Mouse (Mus musculus) heart, embryonic 14.5 days (tissue): ENCODE measurements around the gene Sult1a1. TPM values are rescaled to one million over a fixed set of nuclear protein-coding genes. Genes with fewer than 3 reads are reported as not detected.
A peak's percentile ranks its signal among the peaks of the same experiment; 100 is the strongest.

Experiments used
- ATAC-seq: fragments of 200-750 bp; cut with Nextera tagmentation; 2 replicates; pipeline ENCODE4 v1.8.0; 2017; ENCODE audit warnings: low read depth, moderate TSS enrichment; ENCODE audit not compliant: insufficient number of reproducible peaks, insufficient read depth, low FRiP score
- H3K27ac ChIP-seq, 2 experiments: fragments of 200-500 bp in 1 of 2; fragments of 300-500 bp in 1 of 2; sonication (generic) in 1 of 2; replicated peaks in 1 of 2; 2 replicates each; pipeline ENCODE4 v1.5.1; 2012 to 2014; ENCODE audit warnings: low read depth in 2 of 2, low read length in 2 of 2, control low read depth in 1 of 2, mild to moderate bottlenecking in 1 of 2, mixed read lengths in 1 of 2; ENCODE audit not compliant: control insufficient read depth in 1 of 2, insufficient read depth in 1 of 2
- H3K27me3 ChIP-seq: fragments of 300-500 bp; sonication (generic); 2 replicates; pipeline ENCODE4 v1.6.1; 2014; ENCODE audit warnings: mild to moderate bottlenecking, low read length, control low read depth; ENCODE audit not compliant: control insufficient read depth, insufficient read depth
- H3K36me3 ChIP-seq: fragments of 300-500 bp; sonication (generic); 2 replicates; pipeline ENCODE4 v1.6.1; 2014; ENCODE audit warnings: mild to moderate bottlenecking, control low read depth, low read length, mixed read lengths; ENCODE audit not compliant: control insufficient read depth, insufficient read depth
- H3K4me1 ChIP-seq, 2 experiments: fragments of 200-500 bp in 1 of 2; fragments of 300-500 bp in 1 of 2; sonication (generic) in 1 of 2; 2 replicates each; pipeline ENCODE4 v1.6.1; 2012 to 2014; ENCODE audit warnings: low read length in 2 of 2, control low read depth in 1 of 2, mixed read lengths in 1 of 2; ENCODE audit not compliant: control insufficient read depth in 2 of 2, insufficient read depth in 2 of 2
- H3K4me2 ChIP-seq: fragments of 300-500 bp; sonication (generic); 2 replicates; pipeline ENCODE4 v1.6.1; 2014; ENCODE audit warnings: mild to moderate bottlenecking, low read length
- H3K4me3 ChIP-seq, 2 experiments: fragments of 200-500 bp in 1 of 2; fragments of 300-500 bp in 1 of 2; sonication (generic) in 1 of 2; 2 replicates each; pipeline ENCODE4 v1.5.1; 2012 to 2014; ENCODE audit warnings: low read length in 2 of 2, mild to moderate bottlenecking in 2 of 2, control low read depth in 1 of 2, low read depth in 1 of 2, moderate library complexity in 1 of 2; ENCODE audit not compliant: control insufficient read depth in 1 of 2, insufficient read depth in 1 of 2
- H3K9ac ChIP-seq: fragments of 300-500 bp; sonication (generic); 2 replicates; pipeline ENCODE4 v1.6.1; 2014; ENCODE audit warnings: mild to moderate bottlenecking, low read length
- H3K9me3 ChIP-seq: fragments of 300-500 bp; sonication (generic); 2 replicates; pipeline ENCODE4 v1.6.1; 2016; ENCODE audit warnings: low read length, control low read depth; ENCODE audit not compliant: control insufficient read depth
- WGBS: fragments of 180-500 bp; shearing (Covaris S2); extraction: QIAGEN DNeasy Blood & Tissue Kit; methylation state at CpG from one replicate; pipeline ENCODE4 v1.1.7; 2014; 5-methylcytosine and 5-hydroxymethylcytosine counted together
- polyA plus RNA-seq: library from polyadenylated mRNA; unstranded; fragments of >200 nt; fragmentation: Nextera tagmentation; extraction: Ambion mirVana; gene quantifications from 2 replicates; pipeline ENCODE4 v1.2.1, GENCODE M21; 2014

Sult1a1 gene
- polyA plus RNA-seq, 1 experiment from 2014 or later, result 13.5 TPM

- H3K9me3 ChIP-seq, result no peaks in the 10 kb centered on the region
- H3K4me2 ChIP-seq, result peak within 1 kb of the TSS; percentile 87
- peak within 1 kb of the TSS; percentile 92 for H3K9ac ChIP-seq
- no peaks in the 10 kb centered on the region for H3K27me3 ChIP-seq
- under 1% methylated on average over 40 of the region's 40 CpGs for WGBS
- peak within 1 kb of the TSS; percentile 93 to 97 for H3K27ac ChIP-seq
- peak within 1 kb of the TSS; percentile 77 to 84 for H3K4me3 ChIP-seq
- peaks cover 21% of the 10 kb centered on the region for H3K36me3 ChIP-seq
- peaks cover 10 to 15% of the 10 kb centered on the region in 2 experiments for H3K4me1 ChIP-seq
- peak; percentile 97 for ATAC-seq
These were observed 19.5 kb upstream of the Sult1a1 start, which contains the start of gene Slx1b for GRCm38 (mm10) chr7:126695631-126696207. TSS of gene Slx1b (minus strand) at chr7:126695784.

DNA sequence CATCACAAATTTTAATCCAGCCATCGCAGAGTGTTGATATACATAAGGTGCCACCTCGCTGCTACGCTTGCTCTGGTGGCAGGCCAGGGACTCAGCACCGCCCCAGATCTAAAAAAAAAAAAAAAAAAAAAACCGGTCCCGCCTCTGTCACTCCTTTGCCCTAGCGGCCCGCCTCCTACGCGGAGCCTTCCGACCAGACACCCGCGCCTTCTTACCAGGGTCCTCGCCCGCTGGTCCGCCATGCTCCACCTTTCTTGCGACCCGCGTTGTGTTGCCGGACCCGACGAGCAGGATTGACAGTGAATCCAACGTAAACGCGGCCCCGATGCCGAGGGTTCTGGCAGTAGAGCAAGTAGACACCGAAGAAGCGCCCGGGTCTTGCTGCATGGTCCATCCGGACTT is 19.0 kb upstream of the Sult1a1 start, which contains the start of gene Bola2:
Gene Bola2, plus strand, starts transcription at position 192 of the 402 bp plus-strand sequence.
- WGBS, result under 1% methylated on average over 31 of the region's 31 CpGs
- Histone ChIP-seq H3K9ac (peak within 1 kb of the TSS; percentile 92), H3K9me3 (no peaks in the 10 kb centered on the region), H3K27me3 (no peaks in the 10 kb centered on the region), H3K4me1 (peaks cover 10 to 15% of the 10 kb centered on the region in 2 experiments), H3K27ac (peak within 1 kb of the TSS; percentile 93 to 97), H3K4me2 (peak within 1 kb of the TSS; percentile 87), H3K4me3 (peak within 1 kb of the TSS; percentile 77 to 84), H3K36me3 (peaks cover 22% of the 10 kb centered on the region)
- peak; percentile 67 for ATAC-seq

- Histone ChIP-seq H3K36me3 (peaks cover 28% of the 10 kb centered on the region), H3K9me3 (no peaks in the 10 kb centered on the region), H3K4me2 (peak overlapping the region; percentile 69), H3K27me3 (no peaks in the 10 kb centered on the region), H3K27ac (peak overlapping the region in 1 of 2 experiments; percentile 93; a peak in 1 of 4 replicates), H3K4me1 (peaks cover 10 to 15% of the 10 kb centered on the region in 2 experiments), H3K9ac (peak overlapping the region; percentile 92), H3K4me3 (peak overlapping the region; percentile 12 to 77; a peak in 3 of 4 replicates)
- no peak for ATAC-seq
- whole genome bisulfite sequencing, result 58% methylated on average over 10 of the region's 10 CpGs
These were observed 18.3 kb upstream of the Sult1a1 start for GRCm38 (mm10) chr7:126694441-126695051.

- no peak overlapping the region for H3K27ac ChIP-seq
- no peaks in the 10 kb centered on the region for H3K9me3 ChIP-seq
- H3K9ac ChIP-seq, result no peak overlapping the region
- H3K4me3 ChIP-seq, result no peak overlapping the region
- H3K4me1 ChIP-seq, result peaks cover 8 to 15% of the 10 kb centered on the region in 2 experiments
- 83% methylated on average over 7 of the region's 7 CpGs for WGBS
- H3K36me3 ChIP-seq, result peaks cover 28% of the 10 kb centered on the region
- no peak overlapping the region for H3K4me2 ChIP-seq
- no peaks in the 10 kb centered on the region for H3K27me3 ChIP-seq
- no peak for ATAC-seq
These were observed 17.5 kb upstream of the Sult1a1 start for GRCm38 (mm10) chr7:126693781-126694180.

GRCm38 (mm10) chr7:126693256-126693655 is 17.0 kb upstream of the Sult1a1 start:
- peaks cover 8 to 15% of the 10 kb centered on the region in 2 experiments for H3K4me1 ChIP-seq
- no peak overlapping the region for H3K4me2 ChIP-seq
- ATAC-seq, result no peak
- no peak overlapping the region for H3K4me3 ChIP-seq
- H3K27me3 ChIP-seq, result no peaks in the 10 kb centered on the region
- peaks cover 28% of the 10 kb centered on the region for H3K36me3 ChIP-seq
- no peak overlapping the region for H3K27ac ChIP-seq
- no peaks in the 10 kb centered on the region for H3K9me3 ChIP-seq
- no peak overlapping the region for H3K9ac ChIP-seq
- WGBS, result 38% methylated on average over 3 of the region's 3 CpGs

- no peak for ATAC-seq
- Histone ChIP-seq H3K4me3 (no peak overlapping the region), H3K27me3 (no peaks in the 10 kb centered on the region), H3K4me1 (peaks cover 12 to 19% of the 10 kb centered on the region in 2 experiments), H3K9me3 (no peaks in the 10 kb centered on the region), H3K27ac (no peak overlapping the region), H3K36me3 (peaks cover 28% of the 10 kb centered on the region), H3K4me2 (no peak overlapping the region), H3K9ac (no peak overlapping the region)
- 92% methylated on average over 26 of the region's 26 CpGs for WGBS
These were observed 16.2 kb upstream of the Sult1a1 start for GRCm38 (mm10) chr7:126692426-126692825.

GRCm38 (mm10) chr7:126691676-126692075 is 15.4 kb upstream of the Sult1a1 start:
- Histone ChIP-seq H3K4me2 (no peak overlapping the region), H3K9me3 (no peaks in the 10 kb centered on the region), H3K27ac (no peak overlapping the region), H3K4me1 (peaks cover 12 to 22% of the 10 kb centered on the region in 2 experiments), H3K4me3 (no peak overlapping the region), H3K36me3 (peaks cover 28% of the 10 kb centered on the region), H3K9ac (no peak overlapping the region), H3K27me3 (no peaks in the 10 kb centered on the region)
- 80% methylated on average over 5 of the region's 5 CpGs for WGBS
- no peak for ATAC-seq
